Mouse (Mus musculus): ENCODE measurements at regions not wholly inside any gene's neighbourhood (a gene's known extent, or its start where the extent isn't known, plus 50 kb on each side); places are given as distances from the start of the nearest gene placed in this dataset.

DNA sequence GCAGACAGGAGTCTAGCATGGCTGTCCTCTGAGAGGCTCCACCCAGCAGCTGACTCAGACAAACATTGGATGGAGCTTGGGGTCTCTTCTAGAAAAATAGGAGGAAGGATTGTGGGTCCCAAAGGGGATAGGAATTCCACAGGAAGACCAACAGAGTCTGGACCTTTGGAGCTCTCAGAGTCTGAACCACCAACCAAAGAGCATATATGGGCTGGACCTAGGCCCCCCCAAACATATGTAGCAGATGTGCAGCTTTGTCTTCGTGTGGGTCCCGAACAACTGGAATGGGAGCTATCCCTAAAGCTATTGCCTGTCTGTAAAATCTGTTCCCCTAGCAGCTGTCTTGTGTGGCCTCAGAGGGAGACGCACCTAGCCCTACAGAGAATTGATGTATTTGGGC lies 50.1 kb upstream of the Cpm start:
- Histone ChIP-seq H3K27me3 (no peaks in the 10 kb centered on the region), H3K4me3 (no peak overlapping the region), H3K27ac (no peak overlapping the region), H3K4me2 (replicated peaks) (no peak overlapping the region), H3K4me1 (peaks cover 14% of the 10 kb centered on the region), H3K36me3 (no peaks in the 10 kb centered on the region), H3K9ac (no peak overlapping the region), H3K9me3 (no peaks in the 10 kb centered on the region; the same call in 1 of the 2 replicates)
- ATAC-seq (ENCODE audit: low FRiP score, low read depth) = no peak
- 72% methylated on average over 3 of the region's 3 CpGs for WGBS

DNA sequence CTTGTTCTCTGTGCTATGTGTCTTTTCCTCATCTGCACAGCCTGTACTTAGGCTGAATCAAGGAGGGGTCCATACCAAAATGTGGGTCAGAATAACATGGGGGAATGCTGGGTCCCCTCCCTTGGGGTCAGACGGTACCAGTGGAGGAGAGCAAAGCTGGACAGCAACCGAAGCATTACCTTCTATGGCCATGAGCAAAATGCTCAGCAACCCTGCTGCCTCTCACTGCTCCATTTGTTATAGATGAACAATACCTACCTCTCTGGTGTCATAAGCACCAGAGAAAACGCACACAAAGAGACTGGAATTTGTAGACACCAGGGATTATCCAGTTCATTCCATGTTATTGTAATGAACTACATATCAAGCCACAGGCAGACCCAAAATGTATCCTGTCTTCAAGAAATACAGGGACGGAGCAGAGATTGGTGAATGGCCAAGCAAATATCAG lies 50.6 kb upstream of the Cpm start:
- Histone ChIP-seq H3K4me3 (no peak overlapping the region), H3K9me3 (no peaks in the 10 kb centered on the region; the same call in 1 of the 2 replicates), H3K27ac (no peak overlapping the region), H3K36me3 (no peaks in the 10 kb centered on the region), H3K9ac (no peak overlapping the region), H3K27me3 (no peaks in the 10 kb centered on the region), H3K4me1 (peaks cover 9% of the 10 kb centered on the region), H3K4me2 (replicated peaks) (no peak overlapping the region)
- no peak for ATAC-seq (ENCODE audit: low FRiP score, low read depth)
- 82% methylated on average over 4 of the region's 4 CpGs for WGBS

DNA sequence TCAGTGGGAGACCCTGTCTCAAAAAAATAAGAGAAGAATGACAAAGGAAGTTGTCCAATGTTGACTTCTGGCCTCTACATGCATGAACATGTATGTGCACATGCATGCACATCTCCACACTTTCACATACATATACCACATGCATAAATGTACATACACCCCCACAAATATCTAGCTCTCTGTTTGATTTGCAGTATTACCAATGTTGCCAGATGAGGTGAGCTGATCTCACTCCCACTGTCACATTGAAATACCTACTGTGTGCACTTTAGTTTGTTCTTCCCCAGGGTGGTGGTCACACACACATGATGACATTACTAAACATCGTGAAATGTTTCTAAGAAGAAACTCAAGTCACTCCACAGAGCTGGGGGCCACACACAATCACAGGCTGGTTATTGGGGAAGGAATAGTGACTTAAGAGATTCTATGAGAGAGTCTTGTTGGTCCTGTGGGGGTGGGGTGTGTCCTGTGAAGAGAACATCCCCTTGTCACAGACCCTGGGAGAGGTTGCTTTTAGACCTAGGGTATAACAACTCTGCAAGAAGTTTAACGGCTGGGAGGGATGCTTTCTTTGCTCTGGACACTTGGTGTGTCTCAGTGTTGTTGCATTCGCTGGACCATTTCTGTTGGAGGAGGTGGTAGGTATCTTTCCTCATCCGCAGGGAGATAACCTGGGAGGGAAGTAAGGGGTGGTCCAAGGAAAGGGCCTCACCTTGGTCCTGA lies 51.2 kb upstream of the Cpm start:
- no peak overlapping the region for H3K4me2 ChIP-seq (replicated peaks)
- no peak overlapping the region for H3K9ac ChIP-seq
- no peak overlapping the region for H3K27ac ChIP-seq
- 88% methylated on average over 4 of the region's 4 CpGs for WGBS
- no peak for ATAC-seq (ENCODE audit: low FRiP score, low read depth)
- H3K36me3 ChIP-seq = no peaks in the 10 kb centered on the region
- H3K4me3 ChIP-seq = no peak overlapping the region
- peaks cover 4% of the 10 kb centered on the region for H3K4me1 ChIP-seq
- H3K9me3 ChIP-seq = no peaks in the 10 kb centered on the region; the same call in 1 of the 2 replicates
- no peaks in the 10 kb centered on the region for H3K27me3 ChIP-seq

DNA sequence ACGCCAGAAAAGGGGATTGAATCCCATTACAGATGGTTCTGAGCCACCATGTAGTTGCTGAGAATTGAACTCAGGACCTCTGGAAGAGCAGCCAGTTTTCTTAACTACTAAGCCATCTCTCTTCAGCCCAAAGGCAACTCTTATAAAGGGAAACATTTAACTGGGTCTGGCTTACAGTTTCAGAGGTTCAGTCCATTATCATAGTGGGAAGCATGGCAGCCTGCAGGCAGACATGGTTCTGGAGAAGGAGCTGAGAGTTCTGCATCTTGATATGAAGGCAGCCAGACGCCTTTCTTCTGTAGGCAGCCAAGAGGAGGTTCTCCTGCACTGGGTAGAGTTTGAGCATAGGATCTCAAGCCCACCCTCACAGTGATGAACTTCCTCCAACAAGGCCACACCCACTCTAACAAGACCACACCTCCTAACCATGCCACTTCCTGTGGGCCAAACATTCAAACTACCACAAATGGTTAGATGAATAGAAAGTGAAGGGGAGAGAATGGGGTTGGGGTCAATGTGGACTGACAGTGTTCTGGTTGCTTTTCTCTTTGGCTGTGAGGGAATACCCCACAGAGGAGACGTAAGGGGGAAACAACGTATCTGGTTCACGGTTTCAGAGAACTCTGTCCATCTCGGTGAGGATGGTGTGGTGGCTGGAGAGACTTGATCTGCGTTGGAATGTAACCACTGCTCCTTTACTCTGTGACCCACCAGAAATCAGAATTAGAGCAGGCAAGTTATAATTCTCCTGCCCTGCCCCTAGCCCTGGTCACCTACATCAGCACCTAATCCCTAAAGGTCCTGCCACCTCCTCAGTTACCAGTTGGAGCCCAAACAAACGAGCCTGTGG lies 52.2 kb upstream of the Cpm start:
- Histone ChIP-seq H3K36me3 (no peaks in the 10 kb centered on the region), H3K9me3 (no peaks in the 10 kb centered on the region; the same call in 1 of the 2 replicates), H3K27me3 (0 out of 2 replicates have a peak, but pooled peaks cover 4% of the 10 kb centered on the region), H3K9ac (no peak overlapping the region), H3K4me1 (peaks cover 9% of the 10 kb centered on the region), H3K27ac (no peak overlapping the region), H3K4me3 (no peak overlapping the region), H3K4me2 (replicated peaks) (no peak overlapping the region)
- ATAC-seq (ENCODE audit: low FRiP score, low read depth) = no peak
- 90% methylated on average over 8 of the region's 8 CpGs for whole genome bisulfite sequencing

DNA sequence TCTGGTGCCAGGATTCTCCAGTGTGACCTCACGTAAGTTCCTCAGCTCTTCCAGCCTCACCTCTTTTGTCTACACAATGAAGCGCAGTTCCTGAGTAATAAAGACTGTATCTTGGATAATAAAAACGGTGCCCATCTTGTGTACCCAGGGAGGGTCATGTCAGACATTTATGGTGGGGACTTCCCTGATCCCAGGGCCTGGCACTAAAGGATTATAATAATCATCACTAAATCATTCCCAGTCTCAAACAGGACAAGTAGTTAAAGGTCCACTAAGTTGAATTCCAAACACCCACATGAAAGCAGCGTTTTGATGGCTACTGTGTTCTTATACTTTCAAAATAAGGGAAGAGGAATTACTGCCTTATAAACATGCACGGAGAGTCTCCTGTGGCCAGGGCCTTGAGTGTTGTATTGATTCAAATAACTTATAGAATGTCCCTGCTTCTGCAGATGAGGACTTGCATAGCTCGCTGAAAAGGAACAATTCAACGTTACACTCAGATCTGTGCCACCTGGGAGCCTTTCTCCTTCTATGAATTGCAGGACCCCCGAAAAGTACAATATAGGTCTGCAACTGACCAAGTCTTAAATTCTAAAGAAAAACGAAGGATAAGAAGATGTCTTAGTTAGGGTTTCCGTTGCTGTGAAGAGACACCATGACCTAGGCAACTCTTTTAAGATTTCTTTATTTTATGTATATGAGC lies 53.0 kb upstream of the Cpm start:
- no peak overlapping the region for H3K4me3 ChIP-seq
- no peak for ATAC-seq (ENCODE audit: low FRiP score, low read depth)
- H3K27ac ChIP-seq = no peak overlapping the region
- no peak overlapping the region for H3K9ac ChIP-seq
- WGBS = 74% methylated on average over 10 of the region's 10 CpGs
- H3K27me3 ChIP-seq = 0 out of 2 replicates have a peak, but pooled peaks cover 4% of the 10 kb centered on the region
- no peaks in the 10 kb centered on the region for H3K9me3 ChIP-seq
- H3K4me2 ChIP-seq (replicated peaks) = no peak overlapping the region
- no peaks in the 10 kb centered on the region for H3K36me3 ChIP-seq
- H3K4me1 ChIP-seq = peaks cover 16% of the 10 kb centered on the region

DNA sequence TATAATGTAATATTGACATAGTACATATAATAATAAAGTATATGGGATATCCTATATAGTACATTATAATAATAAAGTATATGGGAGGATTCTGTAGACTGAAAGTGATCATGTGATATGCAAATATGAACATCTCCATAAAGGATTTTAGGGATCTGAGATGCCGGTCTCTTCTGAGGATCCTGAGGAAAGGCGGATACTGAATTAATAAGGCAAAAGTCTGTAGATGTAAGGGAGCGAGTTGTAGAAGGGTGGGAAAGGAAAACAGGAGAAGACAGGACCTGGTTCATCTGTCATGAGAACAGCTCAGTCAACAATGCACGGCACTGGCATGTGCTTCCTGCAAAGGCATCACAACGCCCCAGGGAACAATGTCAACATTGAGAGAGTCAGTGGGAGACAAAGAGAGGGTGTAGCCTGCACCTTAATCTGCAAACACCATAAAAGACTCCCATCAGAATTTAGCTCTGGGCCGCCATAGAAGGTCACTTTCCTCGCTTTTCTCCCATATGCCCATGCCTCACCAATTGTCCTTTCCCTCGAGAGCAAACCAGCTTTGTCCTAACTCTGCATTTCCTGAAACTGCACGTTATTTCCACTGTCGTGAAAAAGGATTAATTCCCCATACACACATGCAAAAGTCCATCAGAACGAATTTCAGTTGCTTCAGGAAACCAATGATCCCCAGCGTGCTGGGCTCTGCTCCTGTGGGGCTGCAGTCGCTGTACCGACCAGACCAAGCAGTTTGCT lies 53.7 kb upstream of the Cpm start:
- Histone ChIP-seq H3K4me2 (replicated peaks) (no peak overlapping the region), H3K4me3 (no peak overlapping the region), H3K27ac (no peak overlapping the region), H3K27me3 (0 out of 2 replicates have a peak, but pooled peaks cover 4% of the 10 kb centered on the region), H3K36me3 (no peaks in the 10 kb centered on the region), H3K9me3 (no peaks in the 10 kb centered on the region), H3K4me1 (peaks cover 24% of the 10 kb centered on the region), H3K9ac (no peak overlapping the region)
- WGBS = 54% methylated on average over 14 of the region's 14 CpGs
- ATAC-seq (ENCODE audit: low FRiP score, low read depth) = no peak

DNA sequence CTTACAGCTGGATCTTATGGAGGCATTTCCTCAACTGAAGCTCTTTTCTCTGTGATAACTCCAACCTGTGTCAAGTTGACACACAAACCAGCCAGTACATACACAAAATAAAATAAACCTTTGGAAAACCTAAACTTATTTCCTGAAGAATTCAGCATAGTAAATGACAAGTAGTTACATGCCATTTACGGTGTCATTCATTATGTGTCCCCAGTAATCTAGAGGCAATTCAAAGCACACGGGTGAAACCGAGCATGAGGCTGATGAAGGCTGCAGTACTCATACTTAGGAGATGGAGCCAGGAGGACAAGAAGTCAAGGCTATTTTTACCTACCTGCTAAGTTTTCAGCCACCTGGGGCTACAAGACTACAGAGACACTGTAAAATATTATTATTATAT lies 54.4 kb upstream of the Cpm start:
- H3K9ac ChIP-seq = no peak overlapping the region
- no peaks in the 10 kb centered on the region for H3K9me3 ChIP-seq
- H3K4me2 ChIP-seq (replicated peaks) = no peak overlapping the region
- peaks cover 25% of the 10 kb centered on the region for H3K4me1 ChIP-seq
- H3K36me3 ChIP-seq = no peaks in the 10 kb centered on the region
- 0 out of 2 replicates have a peak, but pooled peaks cover 6% of the 10 kb centered on the region for H3K27me3 ChIP-seq
- no peak overlapping the region for H3K4me3 ChIP-seq
- no peak for ATAC-seq (ENCODE audit: low FRiP score, low read depth)
- 74% methylated on average over 3 of the region's 3 CpGs for WGBS
- H3K27ac ChIP-seq = no peak overlapping the region

DNA sequence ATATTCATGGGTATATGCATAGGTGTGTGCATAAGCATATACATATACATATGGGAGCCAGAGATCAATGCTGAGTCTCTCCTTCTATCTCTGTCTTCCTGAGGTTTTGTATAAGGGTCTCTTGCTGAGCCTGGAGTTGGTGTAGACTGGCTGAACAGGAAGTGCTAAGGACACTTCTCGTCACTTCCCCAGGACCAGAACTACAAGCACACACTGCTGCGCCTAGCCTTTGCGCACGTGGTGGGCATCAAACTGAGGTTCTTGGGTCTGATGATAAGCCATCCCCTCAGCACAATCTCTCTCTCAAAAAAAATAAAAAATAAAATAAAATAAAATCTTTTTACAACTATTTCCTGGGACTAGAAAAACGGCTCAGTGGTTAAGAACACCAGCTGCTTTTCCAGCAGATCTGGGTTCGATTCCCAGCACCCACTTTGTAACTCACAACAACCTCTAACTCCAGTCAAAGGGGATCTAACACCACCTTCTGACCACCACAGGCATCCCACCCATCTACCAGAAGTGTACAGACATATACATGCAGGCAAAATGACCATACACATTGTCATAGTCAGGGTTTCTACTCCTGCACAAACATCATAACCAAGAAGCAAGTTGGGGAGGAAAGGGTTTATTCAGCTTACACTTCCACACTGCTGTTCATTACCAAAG lies 55.1 kb upstream of the Cpm start:
- H3K4me1 ChIP-seq = peaks cover 30% of the 10 kb centered on the region
- 0 out of 2 replicates have a peak, but pooled peaks cover 6% of the 10 kb centered on the region for H3K27me3 ChIP-seq
- H3K27ac ChIP-seq = no peak overlapping the region
- ATAC-seq (ENCODE audit: low FRiP score, low read depth) = no peak
- no peaks in the 10 kb centered on the region for H3K36me3 ChIP-seq
- H3K9ac ChIP-seq = no peak overlapping the region
- no peaks in the 10 kb centered on the region for H3K9me3 ChIP-seq
- H3K4me2 ChIP-seq (replicated peaks) = no peak overlapping the region
- H3K4me3 ChIP-seq = no peak overlapping the region
- 95% methylated on average over 6 of the region's 6 CpGs for WGBS

DNA sequence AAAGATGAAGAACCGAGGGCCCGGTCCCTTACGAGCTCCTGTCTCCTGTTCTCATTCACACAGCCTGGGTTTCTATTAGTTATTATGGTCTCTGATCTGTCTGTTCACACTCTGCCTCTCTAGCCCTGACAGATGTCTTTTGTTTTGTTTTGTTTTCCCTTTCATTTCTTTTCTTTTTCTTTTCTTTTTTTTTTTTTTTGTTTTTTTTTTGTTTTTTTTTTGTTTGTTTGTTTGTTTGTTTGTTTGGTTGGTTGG lies 55.8 kb upstream of the Cpm start:
- Histone ChIP-seq H3K36me3 (no peaks in the 10 kb centered on the region), H3K4me3 (no peak overlapping the region), H3K9ac (no peak overlapping the region), H3K4me1 (peaks cover 30% of the 10 kb centered on the region), H3K9me3 (no peaks in the 10 kb centered on the region), H3K27ac (no peak overlapping the region), H3K4me2 (replicated peaks) (no peak overlapping the region), H3K27me3 (0 out of 2 replicates have a peak, but pooled peaks cover 6% of the 10 kb centered on the region)
- 85% methylated on average over 3 of the region's 3 CpGs for WGBS
- ATAC-seq (ENCODE audit: low FRiP score, low read depth) = no peak

DNA sequence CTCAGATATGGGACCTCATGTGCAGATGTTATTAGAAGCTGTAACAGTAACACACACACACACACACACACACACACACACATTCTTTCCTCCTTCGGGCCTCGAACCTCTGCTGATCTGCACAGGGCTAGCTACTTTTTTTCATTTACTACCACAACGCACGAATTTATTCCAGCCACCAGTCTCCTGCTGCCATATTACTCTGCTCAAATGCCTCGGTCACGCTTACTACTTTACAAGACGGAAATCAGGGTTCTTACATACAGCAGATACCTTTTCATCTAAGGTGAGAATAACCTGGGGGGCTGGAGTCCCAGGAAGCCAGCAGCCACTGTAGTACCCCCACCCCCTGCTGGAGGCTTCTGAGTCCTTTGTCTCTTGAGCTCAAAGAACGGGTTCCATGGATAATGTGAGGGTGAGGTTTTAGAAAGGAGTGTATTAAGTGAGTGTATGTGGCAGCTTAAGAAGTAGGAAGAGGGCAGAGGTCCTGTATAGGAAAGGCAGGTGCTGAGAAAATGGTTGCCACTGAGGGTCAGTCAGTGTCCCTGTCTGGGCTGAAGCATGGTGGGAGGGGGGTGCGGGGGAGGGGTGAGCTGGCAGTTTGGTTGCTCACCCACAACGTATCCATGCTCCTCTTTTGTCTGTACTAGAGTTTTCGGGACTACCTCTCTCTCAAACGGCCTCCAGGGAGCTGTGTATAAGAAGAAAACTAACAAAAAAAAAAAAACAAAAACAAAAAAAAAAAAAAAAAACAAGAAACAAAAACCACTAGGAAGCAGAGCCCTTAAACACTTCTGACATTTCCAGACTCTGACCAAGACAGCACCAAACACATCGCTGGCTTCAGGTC lies 56.3 kb upstream of the Cpm start:
- 48% methylated on average over 13 of the region's 13 CpGs for WGBS
- Histone ChIP-seq H3K4me3 (no peak overlapping the region), H3K36me3 (no peaks in the 10 kb centered on the region), H3K9ac (no peak overlapping the region), H3K4me1 (peaks cover 30% of the 10 kb centered on the region), H3K4me2 (replicated peaks) (no peak overlapping the region), H3K27ac (no peak overlapping the region), H3K9me3 (no peaks in the 10 kb centered on the region), H3K27me3 (0 out of 2 replicates have a peak, but pooled peaks cover 6% of the 10 kb centered on the region)
- no peak for ATAC-seq (ENCODE audit: low FRiP score, low read depth)
